Mouse (Mus musculus) liver, adult 2 months (tissue): ENCODE data around the gene Trmt112. TPM values are rescaled to one million over a fixed set of nuclear protein-coding genes. Genes with fewer than 3 reads are reported as not detected.

Experiments used
- DNase-seq: peaks from one replicate; pipeline ENCODE4 v3.0.0-alpha.2; 2011; ENCODE audit warnings: low read depth, low spot score; ENCODE audit errors: extremely low read depth
- H3K27ac ChIP-seq: fragments of 200-500 bp; replicated peaks from 2 replicates; pipeline ENCODE4 v1.5.1; 2012; ENCODE audit warnings: low read depth, mild to moderate bottlenecking, control low read depth, inconsistent platforms, low read length; ENCODE audit not compliant: insufficient read depth
- H3K27me3 ChIP-seq: fragments of 200-500 bp; 2 replicates; pipeline ENCODE4 v1.6.1; 2012; ENCODE audit warnings: mild to moderate bottlenecking, moderate library complexity, low read length, inconsistent platforms; ENCODE audit not compliant: control insufficient read depth, insufficient read depth
- H3K36me3 ChIP-seq: fragments of 200-500 bp; 2 replicates; pipeline ENCODE4 v1.6.1; 2012; ENCODE audit warnings: low read length, inconsistent platforms; ENCODE audit not compliant: control insufficient read depth, insufficient read depth
- H3K4me1 ChIP-seq: fragments of 200-500 bp; 2 replicates; pipeline ENCODE4 v1.6.1; 2011; ENCODE audit warnings: low read length; ENCODE audit not compliant: control insufficient read depth, insufficient read depth
- H3K4me3 ChIP-seq: fragments of 200-500 bp; 2 replicates; pipeline ENCODE4 v1.5.1; 2011; ENCODE audit warnings: low read depth, mild to moderate bottlenecking, control low read depth, low read length, moderate library complexity; ENCODE audit not compliant: insufficient read depth
- H3K79me2 ChIP-seq: fragments of 200-500 bp; 2 replicates; pipeline ENCODE4 v1.6.1; 2012; ENCODE audit warnings: inconsistent platforms, mild to moderate bottlenecking, low read length, moderate library complexity; ENCODE audit not compliant: control insufficient read depth, insufficient read depth
- H3K9ac ChIP-seq: fragments of 200-500 bp; 2 replicates; pipeline ENCODE4 v1.6.1; 2012; ENCODE audit warnings: low read depth, mild to moderate bottlenecking, control low read depth, inconsistent platforms, low read length
- CTCF ChIP-seq: fragments of 200-500 bp; IDR thresholded peaks from 2 replicates; pipeline ENCODE4 v1.5.1; 2011; ENCODE audit warnings: low read depth, low read length, control low read depth
- POLR2A ChIP-seq: fragments of 200-500 bp; IDR thresholded peaks from 2 replicates; pipeline ENCODE4 v1.6.1; 2011; ENCODE audit warnings: low read length, control low read depth; ENCODE audit not compliant: insufficient read depth; ENCODE audit errors: extremely low read depth
- WGBS: fragments of 180-500 bp; shearing (Covaris S2); methylation state at CpG from one replicate; pipeline ENCODE4 v1.1.7; 2018; 5-methylcytosine and 5-hydroxymethylcytosine counted together
- polyA plus RNA-seq: library from polyadenylated mRNA; depleted of rRNA; stranded (reverse); fragments of >200 nt; gene quantifications from 2 replicates; pipeline ENCODE4 v1.2.3, GENCODE M21; 2012
- total RNA-seq: library from RNA; depleted of rRNA; stranded (reverse); fragments of >200 nt; gene quantifications from 2 replicates; pipeline ENCODE4 v1.2.3, GENCODE M21; 2014

Trmt112 gene
- total and polyA plus RNA-seq, 2 experiments, result 30.7 to 89.7 TPM

DNA sequence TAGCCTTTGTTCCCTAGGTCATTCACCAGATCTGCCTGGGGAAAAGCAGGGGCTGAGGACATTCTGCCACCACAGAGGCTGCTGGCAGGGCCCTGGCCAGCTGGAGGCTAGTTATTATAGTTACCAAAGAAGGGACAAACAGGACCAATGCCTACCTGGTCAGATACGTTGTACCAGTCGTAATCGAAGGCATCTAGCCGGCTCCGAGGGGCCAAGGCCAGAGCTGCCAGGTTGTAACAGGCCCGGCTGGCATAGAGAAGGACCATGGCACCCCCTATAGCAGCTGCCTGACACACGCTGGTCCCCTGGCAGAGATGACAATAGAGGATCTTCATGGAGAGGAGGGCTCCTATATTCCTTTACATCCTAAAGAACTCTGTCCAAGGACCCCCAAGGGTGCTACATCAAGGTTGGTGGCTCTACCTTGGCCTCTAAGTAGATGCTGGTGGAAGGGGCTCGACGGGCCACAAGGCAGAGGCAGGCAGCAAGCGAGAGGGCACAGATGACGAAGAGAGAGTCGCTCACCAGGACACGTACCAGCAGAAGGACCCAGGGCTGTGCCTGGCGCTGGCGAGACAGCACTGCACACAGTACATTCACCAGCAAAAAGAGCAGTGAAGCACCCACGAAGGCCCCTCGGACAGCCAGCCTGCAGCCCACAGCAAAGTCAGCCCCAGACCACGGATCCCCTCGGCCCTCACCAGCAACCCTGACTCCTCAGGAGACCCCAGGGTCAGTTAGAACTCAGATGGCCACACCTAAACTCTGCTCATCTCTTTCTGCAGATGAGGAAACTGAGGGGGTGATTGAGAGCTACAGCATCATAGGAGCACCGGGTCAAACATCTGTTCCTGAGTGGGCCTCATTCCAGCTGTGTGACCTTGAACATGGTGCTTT lies 29.9 kb downstream of the Trmt112 start:
- H3K79me2 ChIP-seq, result peaks cover 8% of the 10 kb centered on the region
- TF ChIP-seq POLR2A, result no peak
- no peak for TF ChIP-seq CTCF
- no peak overlapping the region for H3K4me3 ChIP-seq
- H3K4me1 ChIP-seq, result peaks cover 23% of the 10 kb centered on the region
- no peak for DNase-seq
- peaks cover under 1% of the 10 kb centered on the region for H3K27me3 ChIP-seq
- 90% methylated on average over 20 of the region's 20 CpGs for WGBS
- no peaks in the 10 kb centered on the region for H3K36me3 ChIP-seq
- H3K27ac ChIP-seq, result no peak overlapping the region
- no peak overlapping the region for H3K9ac ChIP-seq

DNA sequence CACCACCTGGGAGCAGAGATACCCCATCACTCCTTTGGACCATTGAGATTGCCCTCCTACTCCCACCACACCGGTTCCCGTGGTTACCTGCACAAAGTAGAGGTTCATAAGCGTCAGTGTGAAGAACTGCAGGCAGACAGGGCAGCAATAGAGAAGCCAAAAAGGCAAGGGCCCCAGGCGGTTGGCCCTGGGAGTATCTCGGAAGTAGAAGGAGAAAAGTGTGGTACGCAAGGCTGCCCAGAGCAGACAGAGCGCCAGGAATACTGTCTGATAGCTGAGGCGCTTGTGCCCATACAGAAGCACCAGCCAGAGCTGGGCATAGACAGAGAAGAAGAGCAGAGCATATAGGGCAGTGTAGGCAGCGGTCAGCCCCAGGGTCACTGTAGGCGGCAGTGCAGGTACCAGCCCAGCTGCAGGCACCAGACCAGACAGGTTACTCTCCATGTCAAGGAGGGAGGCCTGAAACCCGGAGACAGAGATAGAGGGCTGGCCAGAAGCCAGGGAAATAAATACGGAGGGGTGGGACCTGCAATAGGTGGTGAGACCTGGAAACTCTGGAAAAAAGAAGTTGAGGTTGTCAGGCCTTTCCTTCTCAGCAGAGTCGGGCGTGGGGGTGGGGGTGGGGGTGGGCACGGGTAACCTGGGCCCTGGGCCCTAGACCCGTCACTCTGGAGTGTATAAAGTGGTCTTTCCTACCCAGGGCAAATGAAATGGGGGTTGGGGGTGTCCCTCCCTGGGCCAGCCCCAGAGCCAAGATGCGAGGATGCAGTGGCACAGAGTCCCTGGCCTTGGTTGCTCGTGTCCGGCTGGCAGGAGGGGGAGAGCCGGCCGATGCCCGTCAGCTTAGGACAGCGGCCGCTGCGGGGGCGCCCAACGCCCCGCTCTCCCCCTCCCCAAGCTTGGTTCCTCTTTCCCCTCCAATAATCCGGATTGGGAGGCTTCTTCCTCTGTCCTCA lies 31.2 kb downstream of the Trmt112 start:
- Histone ChIP-seq H3K79me2 (peaks cover 8% of the 10 kb centered on the region), H3K36me3 (no peaks in the 10 kb centered on the region), H3K27ac (peak overlapping the region; percentile 68), H3K4me1 (peaks cover 23% of the 10 kb centered on the region), H3K4me3 (peak overlapping the region; percentile 85), H3K27me3 (no peaks in the 10 kb centered on the region), H3K9ac (peak overlapping the region; percentile 91)
- TF ChIP-seq POLR2A, result no peak
- TF ChIP-seq CTCF, result no peak
- WGBS, result 25% methylated on average over 29 of the region's 29 CpGs
- DNase-seq, result no peak

DNA sequence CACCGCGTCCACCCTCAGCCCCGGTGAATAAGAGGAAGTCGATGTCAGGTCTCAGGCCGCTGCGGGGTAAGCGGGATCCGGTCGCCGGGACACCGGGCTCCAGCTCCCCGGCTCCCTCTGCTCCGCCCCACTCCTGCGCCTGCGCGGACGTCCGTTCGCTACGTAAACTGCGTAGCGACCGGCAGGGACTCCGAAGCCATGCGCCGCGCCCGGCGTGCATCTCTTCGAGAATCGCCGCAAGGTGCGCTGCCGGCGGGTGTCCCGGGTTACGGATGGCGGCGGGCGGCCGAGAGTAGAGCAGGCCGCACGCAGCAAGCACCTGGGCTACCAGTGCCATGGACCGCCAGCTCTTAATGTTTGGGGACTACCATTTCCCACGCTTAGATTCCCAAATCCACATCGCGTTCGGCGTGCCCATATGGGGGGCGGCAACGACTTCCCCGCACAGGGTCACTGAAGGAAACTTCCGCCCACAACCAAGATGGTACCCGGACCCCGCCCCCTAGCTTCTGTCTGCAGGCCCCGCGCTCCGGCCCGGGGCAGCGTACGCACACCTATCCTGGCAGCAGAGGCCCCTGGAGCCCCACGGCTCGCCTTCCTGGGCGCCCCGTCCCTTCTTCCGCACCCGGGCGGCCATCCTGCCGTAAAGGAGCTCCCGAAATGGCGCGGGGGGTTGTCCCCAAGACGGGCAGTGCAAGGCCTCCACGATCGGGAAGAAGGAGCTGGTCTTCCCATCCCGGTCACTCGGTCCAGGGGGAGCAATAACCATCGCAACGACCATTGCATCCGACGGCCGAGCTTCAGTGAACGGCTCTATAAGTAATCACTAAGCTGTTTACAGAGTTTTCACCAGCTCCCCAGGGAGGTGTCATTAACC lies 32.1 kb downstream of the Trmt112 start, which contains the start of gene Bad:
Bad (plus strand) TSS at position 490 of the 877 bp plus-strand sequence.
- Histone ChIP-seq H3K36me3 (no peaks in the 10 kb centered on the region), H3K27ac (peak within 1 kb of the TSS; percentile 88), H3K9ac (peak within 1 kb of the TSS; percentile 91), H3K79me2 (peaks cover 8% of the 10 kb centered on the region), H3K4me3 (peak within 1 kb of the TSS; percentile 85), H3K27me3 (no peaks in the 10 kb centered on the region), H3K4me1 (peaks cover 23% of the 10 kb centered on the region)
- WGBS, result under 1% methylated on average over 83 of the region's 83 CpGs
- peak; percentile 75 for DNase-seq
- TF ChIP-seq CTCF (peak; percentile 2; the same call in 1 of the 2 replicates), POLR2A (peak; percentile 34; the same call in 1 of the 2 replicates)

DNA sequence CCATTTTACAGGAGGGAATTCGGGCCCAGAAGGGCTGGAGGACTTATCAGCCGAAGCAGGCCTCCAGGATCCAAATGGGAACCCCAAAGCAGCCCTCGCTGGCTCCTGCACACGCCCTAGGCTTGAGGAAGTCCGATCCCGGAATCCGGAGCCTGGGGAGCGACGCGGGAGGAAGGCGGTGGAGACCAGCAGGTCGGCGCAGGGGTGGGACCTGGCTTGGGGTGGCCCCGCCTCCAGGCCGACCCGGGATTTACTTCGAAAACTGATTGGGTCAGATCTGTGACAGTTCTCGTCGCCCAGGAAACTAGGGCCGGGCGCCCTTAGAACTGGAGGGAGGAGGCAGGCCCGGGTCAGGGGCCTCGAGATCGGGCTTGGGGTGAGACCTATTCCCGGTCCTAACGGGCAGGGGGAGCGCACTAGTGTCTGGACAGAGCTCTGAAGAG lies 32.8 kb downstream of the Trmt112 start, which contains the start of gene Gpr137:
Gpr137 (minus strand) TSS at position 232 of the 443 bp plus-strand sequence.
- WGBS, result under 1% methylated on average over 27 of the region's 27 CpGs
- Histone ChIP-seq H3K79me2 (peaks cover 8% of the 10 kb centered on the region), H3K36me3 (no peaks in the 10 kb centered on the region), H3K4me1 (peaks cover 23% of the 10 kb centered on the region), H3K9ac (peak within 1 kb of the TSS; percentile 91), H3K4me3 (peak within 1 kb of the TSS; percentile 85), H3K27me3 (no peaks in the 10 kb centered on the region), H3K27ac (peak within 1 kb of the TSS; percentile 88)
- peak; percentile 87 for DNase-seq
- TF ChIP-seq POLR2A (peak; percentile 80; the same call in 1 of the 2 replicates), CTCF (no peak)

DNA sequence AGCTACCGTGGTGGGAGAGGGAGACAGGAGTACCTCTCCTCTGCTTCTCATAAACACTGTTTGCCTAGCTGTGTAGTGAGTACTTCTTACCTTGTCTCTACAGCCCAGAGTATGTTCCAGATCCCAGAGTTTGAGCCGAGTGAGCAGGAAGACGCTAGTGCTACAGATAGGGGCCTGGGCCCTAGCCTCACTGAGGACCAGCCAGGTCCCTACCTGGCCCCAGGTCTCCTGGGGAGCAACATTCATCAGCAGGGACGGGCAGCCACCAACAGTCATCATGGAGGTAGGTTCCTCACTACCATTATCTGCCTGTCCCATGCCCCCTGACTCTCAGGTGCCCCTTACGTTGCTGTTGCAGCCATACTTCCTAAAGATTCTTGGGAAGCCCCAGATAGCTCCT lies 33.3 kb downstream of the Trmt112 start:
- WGBS, result 25% methylated on average over 5 of the region's 5 CpGs

More for the DNA sequence above, 33.3 kb downstream of the Trmt112 start:
- Histone ChIP-seq H3K79me2 (peaks cover 8% of the 10 kb centered on the region), H3K27me3 (no peaks in the 10 kb centered on the region), H3K4me3 (peak overlapping the region; percentile 85), H3K9ac (peak overlapping the region; percentile 70), H3K27ac (peak overlapping the region; percentile 84), H3K4me1 (peaks cover 20% of the 10 kb centered on the region), H3K36me3 (no peaks in the 10 kb centered on the region)
- DNase-seq, result no peak
- TF ChIP-seq CTCF (no peak), POLR2A (no peak)
